Mouse (Mus musculus) right cerebral cortex, postnatal 10 days (tissue): Measurements from ENCODE around the gene 5430403G16Rik.
A peak's percentile ranks its signal among the peaks of the same experiment; 100 is the strongest.
"Not testable (repeated sequence)": the region's sequence is repeated elsewhere in the genome, so short reads cannot be mapped to it uniquely, and the experiment has no call there.

ENCODE experiments used
- DNase-seq, 2 experiments: peaks; one replicate each; pipeline ENCODE4 v3.0.0; 2021; ENCODE audit warnings: low spot score in 2 of 2

Gene 5430403G16Rik

DNA sequence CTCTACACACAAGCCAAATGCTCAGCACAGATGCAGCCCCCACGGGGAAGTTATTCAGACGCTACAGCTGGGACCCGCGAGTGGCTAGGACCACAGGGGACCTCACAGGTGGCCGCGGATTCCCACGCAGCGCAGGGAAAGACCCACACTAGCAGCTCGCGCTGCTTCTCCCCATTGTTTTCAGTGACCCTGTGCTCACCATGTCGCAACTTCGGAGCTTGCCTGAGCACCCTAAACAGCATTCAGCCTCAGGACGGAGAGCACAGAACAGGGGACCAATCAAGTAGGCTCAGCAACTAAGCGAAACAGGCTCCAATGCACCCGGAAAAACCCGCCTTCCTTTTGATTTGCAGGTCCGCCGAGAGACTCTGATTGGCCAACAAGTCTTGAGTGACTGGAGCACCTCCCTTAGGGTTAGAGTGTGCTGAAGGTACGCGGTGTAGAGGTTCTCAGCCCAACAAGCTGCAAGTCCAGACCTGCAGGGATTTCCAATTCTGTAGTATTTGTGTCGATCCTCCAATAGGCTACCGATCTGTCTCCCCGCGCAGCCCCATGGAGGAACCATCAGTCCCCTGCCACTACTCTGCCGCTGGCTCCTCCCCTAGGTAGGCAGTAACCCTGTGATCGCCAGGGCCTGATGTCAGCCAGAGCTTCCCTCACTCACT is at the start of gene 5430403G16Rik:
Gene 5430403G16Rik, minus strand, starts transcription at position 505 of the 665 bp plus-strand sequence.
- DNase-seq, result peak; percentile 86 to 90

DNA sequence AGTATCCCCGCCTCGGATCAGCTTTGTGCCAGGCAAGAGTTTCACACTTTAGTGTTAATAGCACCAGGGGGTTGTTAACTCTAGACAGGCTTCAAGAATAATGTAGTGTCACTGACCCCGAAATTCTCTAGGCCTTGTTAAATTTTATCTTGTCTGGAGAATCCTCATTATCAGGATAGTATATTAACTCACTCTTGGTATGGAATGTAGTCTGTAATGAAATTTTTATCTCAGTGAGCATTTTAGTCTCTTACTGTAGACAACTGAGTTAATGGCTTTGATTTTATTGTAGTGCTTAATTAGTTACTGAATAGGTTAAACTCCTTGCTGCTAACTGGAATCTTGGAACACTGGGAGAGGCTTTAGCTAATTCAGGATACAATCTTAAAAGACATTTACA is 26.5 kb upstream of the 5430403G16Rik start:
- DNase-seq, result not testable (repeated sequence)

DNA sequence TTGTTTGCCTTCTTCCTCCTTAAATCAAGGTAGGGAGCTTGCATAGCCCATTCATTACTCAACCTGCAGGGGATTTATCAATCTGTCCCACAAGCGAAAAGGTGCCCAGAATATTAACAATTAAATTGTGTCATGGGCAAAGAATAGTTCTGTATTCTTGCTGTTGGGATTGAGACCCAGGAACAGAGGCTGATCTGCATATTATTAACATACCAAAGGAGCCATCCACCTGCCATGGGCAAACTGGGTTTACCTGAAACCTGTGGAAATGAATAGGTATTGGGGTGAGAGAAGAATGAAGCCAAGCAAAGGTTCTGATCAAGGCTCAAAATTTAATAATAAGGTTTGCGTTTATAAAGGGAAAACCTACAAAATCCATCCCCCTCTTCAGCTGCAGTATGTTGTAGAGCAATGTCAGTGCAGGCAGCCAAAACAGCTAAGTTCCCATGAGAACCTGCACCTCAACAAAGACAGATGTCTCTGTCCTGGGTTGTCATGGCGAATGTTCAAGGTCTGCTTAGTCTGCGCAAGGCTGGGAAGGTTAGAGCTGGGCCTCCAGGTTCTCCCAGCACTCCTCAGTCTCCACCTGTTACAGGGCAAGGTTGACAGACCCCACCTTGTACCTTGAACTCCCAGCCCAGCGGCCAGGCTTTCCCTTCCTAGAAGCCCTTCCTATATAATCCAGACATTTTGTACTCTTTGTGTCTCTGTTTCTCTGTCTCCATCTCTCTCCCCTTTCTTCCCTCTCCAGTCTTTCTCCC is 544 bp upstream of the 5430403G16Rik start:
- DNase-seq, result not testable (repeated sequence)

DNA sequence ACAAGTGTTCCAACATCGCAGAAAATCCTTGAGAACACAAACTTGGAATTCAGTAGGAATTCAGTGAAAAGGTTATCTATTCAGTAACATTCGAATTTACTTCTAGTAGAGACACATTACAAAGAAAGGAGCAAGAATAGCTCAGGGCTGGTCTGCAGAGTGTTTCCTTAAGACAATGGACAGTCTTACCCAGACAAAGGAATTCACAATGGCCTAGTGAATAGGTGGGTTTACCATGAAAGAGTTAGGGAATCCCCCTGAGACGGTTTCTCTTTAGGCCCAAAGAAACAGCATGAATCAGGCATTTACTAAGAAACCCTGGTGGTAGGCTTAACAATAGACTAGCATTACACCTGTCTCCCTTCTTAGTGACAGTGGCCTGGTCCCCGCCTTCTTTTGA is 7.9 kb downstream of the 5430403G16Rik start:
- DNase-seq, result no peak
